Mouse (Mus musculus): ENCODE results near the gene Cdc34b. TPM values are rescaled to one million over a fixed set of nuclear protein-coding genes. Genes with fewer than 3 reads are reported as not detected.

Gene Cdc34b
- polyA plus RNA-seq, 1 experiment from 2014 or later = not detected

GRCm38 (mm10) chr11:94752946-94753713, 11.5 kb downstream of the Cdc34b start:
- ATAC-seq (replicated peaks; ENCODE audit: insufficient number of reproducible peaks, insufficient read depth, low FRiP score, low read depth) = no peak; the same call in 1 of the 2 replicates
- H3K4me2 ChIP-seq = no peak overlapping the region
- no peak overlapping the region for H3K9ac ChIP-seq
- no peak overlapping the region for H3K27ac ChIP-seq
- 31% methylated on average over 2 of the region's 2 CpGs for WGBS
- H3K4me3 ChIP-seq = no peak overlapping the region
- H3K4me1 ChIP-seq (replicated peaks) = no peaks in the 10 kb centered on the region
- H3K9me3 ChIP-seq (replicated peaks) = no peaks in the 10 kb centered on the region
- no peaks in the 10 kb centered on the region; the same call in 1 of the 2 replicates for H3K27me3 ChIP-seq
- no peaks in the 10 kb centered on the region for H3K36me3 ChIP-seq

- H3K4me2 ChIP-seq = no peak overlapping the region
- H3K9me3 ChIP-seq (replicated peaks) = no peaks in the 10 kb centered on the region
- H3K27ac ChIP-seq = no peak overlapping the region
- H3K27me3 ChIP-seq = no peaks in the 10 kb centered on the region; the same call in 1 of the 2 replicates
- no peaks in the 10 kb centered on the region for H3K36me3 ChIP-seq
- H3K4me3 ChIP-seq = no peak overlapping the region
- 71% methylated on average over 6 of the region's 6 CpGs for WGBS
- H3K4me1 ChIP-seq (replicated peaks) = no peaks in the 10 kb centered on the region
- ATAC-seq (replicated peaks; ENCODE audit: insufficient number of reproducible peaks, insufficient read depth, low FRiP score, low read depth) = no peak
- H3K9ac ChIP-seq = no peak overlapping the region
Observed at GRCm38 (mm10) chr11:94759916-94760315, 18.3 kb downstream of the Cdc34b start.

- Histone ChIP-seq H3K9ac (no peak overlapping the region), H3K27me3 (no peaks in the 10 kb centered on the region; the same call in 1 of the 2 replicates), H3K9me3 (replicated peaks) (no peaks in the 10 kb centered on the region), H3K4me2 (no peak overlapping the region), H3K36me3 (no peaks in the 10 kb centered on the region), H3K27ac (no peak overlapping the region), H3K4me3 (no peak overlapping the region), H3K4me1 (replicated peaks) (no peaks in the 10 kb centered on the region)
- ATAC-seq (replicated peaks; ENCODE audit: insufficient number of reproducible peaks, insufficient read depth, low FRiP score, low read depth) = no peak
- 67% methylated on average over 3 of the region's 3 CpGs for WGBS
Observed at GRCm38 (mm10) chr11:94760364-94760763, 18.8 kb downstream of the Cdc34b start.

GRCm38 (mm10) chr11:94760799-94761198, 19.2 kb downstream of the Cdc34b start:
- no peak overlapping the region for H3K9ac ChIP-seq
- H3K4me3 ChIP-seq = no peak overlapping the region
- H3K9me3 ChIP-seq (replicated peaks) = no peaks in the 10 kb centered on the region
- H3K4me1 ChIP-seq (replicated peaks) = no peaks in the 10 kb centered on the region
- ATAC-seq (replicated peaks; ENCODE audit: insufficient number of reproducible peaks, insufficient read depth, low FRiP score, low read depth) = no peak
- 72% methylated on average over 7 of the region's 7 CpGs for WGBS
- no peaks in the 10 kb centered on the region for H3K36me3 ChIP-seq
- H3K27me3 ChIP-seq = no peaks in the 10 kb centered on the region; the same call in 1 of the 2 replicates
- no peak overlapping the region for H3K4me2 ChIP-seq
- no peak overlapping the region for H3K27ac ChIP-seq

GRCm38 (mm10) chr11:94762281-94762680, 20.7 kb downstream of the Cdc34b start:
- H3K4me1 ChIP-seq (replicated peaks) = no peaks in the 10 kb centered on the region
- no peaks in the 10 kb centered on the region; the same call in 1 of the 2 replicates for H3K27me3 ChIP-seq
- H3K36me3 ChIP-seq = no peaks in the 10 kb centered on the region
- no peaks in the 10 kb centered on the region for H3K9me3 ChIP-seq (replicated peaks)
- H3K27ac ChIP-seq = no peak overlapping the region
- 81% methylated on average over 1 of the region's 1 CpGs for WGBS
- no peak for ATAC-seq (replicated peaks; ENCODE audit: insufficient number of reproducible peaks, insufficient read depth, low FRiP score, low read depth)
- H3K9ac ChIP-seq = no peak overlapping the region
- H3K4me2 ChIP-seq = no peak overlapping the region
- no peak overlapping the region for H3K4me3 ChIP-seq

GRCm38 (mm10) chr11:94762775-94763174, 21.2 kb downstream of the Cdc34b start:
- H3K4me3 ChIP-seq = no peak overlapping the region
- no peak overlapping the region for H3K9ac ChIP-seq
- no peak overlapping the region for H3K4me2 ChIP-seq
- H3K27ac ChIP-seq = no peak overlapping the region
- no peak for ATAC-seq (replicated peaks; ENCODE audit: insufficient number of reproducible peaks, insufficient read depth, low FRiP score, low read depth)
- no peaks in the 10 kb centered on the region; the same call in 1 of the 2 replicates for H3K27me3 ChIP-seq
- no peaks in the 10 kb centered on the region for H3K36me3 ChIP-seq
- no peaks in the 10 kb centered on the region for H3K9me3 ChIP-seq (replicated peaks)
- H3K4me1 ChIP-seq (replicated peaks) = no peaks in the 10 kb centered on the region
- 33% methylated on average over 6 of the region's 6 CpGs for WGBS

GRCm38 (mm10) chr11:94767241-94767640, 25.7 kb downstream of the Cdc34b start:
- Histone ChIP-seq H3K4me3 (no peak overlapping the region), H3K27me3 (no peaks in the 10 kb centered on the region; the same call in 1 of the 2 replicates), H3K4me1 (replicated peaks) (no peaks in the 10 kb centered on the region), H3K9me3 (replicated peaks) (no peaks in the 10 kb centered on the region), H3K9ac (no peak overlapping the region), H3K4me2 (no peak overlapping the region), H3K27ac (no peak overlapping the region), H3K36me3 (no peaks in the 10 kb centered on the region)
- ATAC-seq (replicated peaks; ENCODE audit: insufficient number of reproducible peaks, insufficient read depth, low FRiP score, low read depth) = no peak
- 88% methylated on average over 2 of the region's 2 CpGs for WGBS

GRCm38 (mm10) chr11:94772363-94773055, 30.9 kb downstream of the Cdc34b start:
- no peak overlapping the region for H3K9ac ChIP-seq
- no peaks in the 10 kb centered on the region for H3K9me3 ChIP-seq (replicated peaks)
- H3K27ac ChIP-seq = no peak overlapping the region
- peaks cover 4% of the 10 kb centered on the region; the same call in 1 of the 2 replicates for H3K27me3 ChIP-seq
- H3K4me2 ChIP-seq = no peak overlapping the region
- H3K36me3 ChIP-seq = no peaks in the 10 kb centered on the region
- 60% methylated on average over 3 of the region's 3 CpGs for WGBS
- H3K4me3 ChIP-seq = no peak overlapping the region
- H3K4me1 ChIP-seq (replicated peaks) = no peaks in the 10 kb centered on the region
- no peak for ATAC-seq (replicated peaks; ENCODE audit: insufficient number of reproducible peaks, insufficient read depth, low FRiP score, low read depth)

GRCm38 (mm10) chr11:94773851-94774250, 32.3 kb downstream of the Cdc34b start:
- Histone ChIP-seq H3K4me2 (no peak overlapping the region), H3K27me3 (peaks cover 4% of the 10 kb centered on the region; the same call in 1 of the 2 replicates), H3K9ac (no peak overlapping the region), H3K4me1 (replicated peaks) (no peaks in the 10 kb centered on the region), H3K36me3 (no peaks in the 10 kb centered on the region), H3K4me3 (no peak overlapping the region), H3K27ac (no peak overlapping the region), H3K9me3 (replicated peaks) (no peaks in the 10 kb centered on the region)
- 68% methylated on average over 1 of the region's 1 CpGs for WGBS
- ATAC-seq (replicated peaks; ENCODE audit: insufficient number of reproducible peaks, insufficient read depth, low FRiP score, low read depth) = no peak

GRCm38 (mm10) chr11:94774887-94775497, 33.4 kb downstream of the Cdc34b start:
- peaks cover 4% of the 10 kb centered on the region; the same call in 1 of the 2 replicates for H3K27me3 ChIP-seq
- no peak for ATAC-seq (replicated peaks; ENCODE audit: insufficient number of reproducible peaks, insufficient read depth, low FRiP score, low read depth)
- H3K4me1 ChIP-seq (replicated peaks) = no peaks in the 10 kb centered on the region
- no peaks in the 10 kb centered on the region for H3K9me3 ChIP-seq (replicated peaks)
- WGBS = 79% methylated on average over 5 of the region's 5 CpGs
- no peak overlapping the region for H3K27ac ChIP-seq
- H3K4me3 ChIP-seq = no peak overlapping the region
- H3K9ac ChIP-seq = no peak overlapping the region
- no peak overlapping the region for H3K4me2 ChIP-seq
- no peaks in the 10 kb centered on the region for H3K36me3 ChIP-seq

- Histone ChIP-seq H3K9ac (no peak within 1 kb of the TSS), H3K27ac (no peak within 1 kb of the TSS), H3K36me3 (no peaks in the 10 kb centered on the region), H3K4me3 (no peak within 1 kb of the TSS), H3K9me3 (replicated peaks) (no peaks in the 10 kb centered on the region), H3K27me3 (no peaks in the 10 kb centered on the region), H3K4me1 (replicated peaks) (no peaks in the 10 kb centered on the region), H3K4me2 (no peak within 1 kb of the TSS)
- ATAC-seq (replicated peaks; ENCODE audit: insufficient number of reproducible peaks, insufficient read depth, low FRiP score, low read depth) = no peak
Observed at GRCm38 (mm10) chr11:94782603-94783002, 41.0 kb downstream of the Cdc34b start, which contains the start of gene Tmem92. Gene Tmem92, minus strand, starts transcription at chr11:94782703.
